Mouse (Mus musculus): ENCODE data around the gene Rfx8.

- TF ChIP-seq POLR2A (IDR thresholded peaks at IDR 0.05; ENCODE audit: insufficient read depth, low read depth, low read length), result no peak
- TF ChIP-seq CTCF (IDR thresholded peaks at IDR 0.05), result no peak
These were observed 5.2 kb downstream of the Rfx8 start for GRCm38 (mm10) chr1:39715551-39715950.
